Mouse (Mus musculus): Measurements from ENCODE around the gene Ahcyl1.

Ahcyl1 gene

DNA sequence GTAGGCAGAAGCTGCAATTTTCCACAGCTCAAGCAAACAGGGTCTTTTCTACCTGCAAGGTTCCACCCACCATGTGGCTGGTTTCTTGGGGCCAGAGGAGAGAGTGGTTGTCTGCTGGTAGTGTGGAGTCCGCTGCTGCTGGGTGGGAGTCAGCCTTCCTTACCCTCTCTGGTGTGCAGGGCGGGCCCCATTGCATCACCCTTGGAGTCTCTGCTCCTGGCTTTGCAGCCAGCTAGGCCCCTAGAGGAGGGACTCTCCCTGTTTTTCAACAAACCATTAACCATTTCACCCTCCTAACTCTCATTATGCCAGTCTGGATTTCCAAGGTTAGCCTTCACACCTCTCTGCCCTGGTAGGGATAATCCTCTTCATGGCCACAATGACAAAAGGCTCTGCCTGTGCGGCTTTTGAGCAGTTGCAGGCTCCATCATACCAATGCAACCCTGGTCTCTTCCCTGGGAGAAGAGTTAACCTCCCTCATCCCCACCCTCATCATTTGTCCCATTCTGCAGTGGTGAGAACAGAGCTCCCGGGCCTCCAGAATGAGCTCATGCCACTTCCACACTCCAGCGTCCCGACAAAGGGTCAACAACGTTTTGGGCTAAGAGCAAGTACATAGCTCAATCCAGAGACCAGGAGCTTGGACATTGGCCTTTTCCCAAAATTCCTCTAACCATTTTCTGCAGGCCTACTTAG, 7.5 kb upstream of the Ahcyl1 start:
- DNase-seq = no peak

DNA sequence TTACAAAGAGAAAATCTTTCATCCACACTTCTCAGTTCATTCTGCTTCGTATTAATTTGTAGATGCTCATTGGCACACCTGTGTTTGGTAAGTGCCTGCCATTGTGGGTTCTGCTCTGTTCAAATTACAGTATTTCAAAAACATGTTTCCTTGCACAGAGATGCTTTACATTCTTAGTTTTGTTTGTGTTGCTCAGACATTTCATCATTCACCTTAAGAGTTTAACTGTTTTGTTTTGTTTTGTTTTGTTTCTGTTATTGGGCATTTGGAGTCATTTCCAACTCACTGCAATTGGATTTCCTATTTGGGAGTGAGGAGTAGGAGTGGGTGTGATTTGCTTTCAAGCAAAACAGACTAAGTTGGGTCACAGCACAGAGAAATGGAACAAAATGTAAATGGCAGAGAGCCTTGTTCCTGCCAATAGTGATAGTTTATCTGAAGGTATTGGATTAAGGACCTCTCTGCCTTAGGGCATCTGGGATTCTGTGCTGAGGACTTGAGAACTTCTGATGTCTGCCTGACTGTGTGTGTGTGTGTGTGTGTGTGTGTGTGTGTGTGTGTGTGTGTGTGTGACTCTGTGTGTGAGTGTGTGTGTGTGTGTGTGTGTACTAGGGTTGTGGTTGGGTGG, 5.5 kb upstream of the Ahcyl1 start:
- no peak for DNase-seq

DNA sequence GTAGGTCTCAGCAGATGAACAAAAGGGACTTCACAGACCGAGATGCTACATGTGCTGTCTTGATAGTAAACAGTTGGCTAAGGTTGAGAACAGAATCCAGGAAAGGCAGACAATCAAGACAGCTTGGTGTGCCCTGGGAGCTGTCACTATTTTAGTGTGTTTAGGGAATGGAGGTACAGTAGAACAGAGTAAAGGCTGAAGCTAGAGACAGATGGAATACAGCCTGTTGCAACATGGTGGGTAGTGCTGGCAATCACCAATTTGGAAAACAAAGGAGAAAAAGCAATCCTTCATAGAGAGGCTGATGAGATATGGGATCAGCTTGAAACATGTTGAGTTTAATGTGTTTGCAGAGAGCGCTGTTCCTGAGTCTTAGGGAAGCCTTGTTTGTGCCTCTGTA, 4.3 kb upstream of the Ahcyl1 start:
- DNase-seq = no peak

DNA sequence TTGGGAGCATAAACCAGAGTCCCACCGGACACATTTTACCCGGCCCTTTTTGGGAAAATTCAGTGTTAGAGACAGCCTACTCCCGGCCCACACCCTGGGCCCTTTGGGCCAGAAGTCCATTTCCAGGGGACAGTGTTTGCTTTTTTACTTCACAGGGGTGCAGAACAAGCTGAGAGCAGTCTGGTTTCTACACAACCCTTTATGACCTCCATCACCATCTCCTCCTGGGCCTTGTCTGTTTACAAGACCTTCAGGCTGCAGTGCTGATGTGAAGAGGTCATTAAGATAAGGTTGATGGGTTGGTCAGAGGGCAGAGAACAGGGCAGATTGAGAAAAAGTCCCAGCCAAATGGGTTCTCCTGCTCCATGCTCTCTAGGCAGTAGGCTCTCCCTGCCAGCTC, 550 bp upstream of the Ahcyl1 start:
- DNase-seq = no peak

DNA sequence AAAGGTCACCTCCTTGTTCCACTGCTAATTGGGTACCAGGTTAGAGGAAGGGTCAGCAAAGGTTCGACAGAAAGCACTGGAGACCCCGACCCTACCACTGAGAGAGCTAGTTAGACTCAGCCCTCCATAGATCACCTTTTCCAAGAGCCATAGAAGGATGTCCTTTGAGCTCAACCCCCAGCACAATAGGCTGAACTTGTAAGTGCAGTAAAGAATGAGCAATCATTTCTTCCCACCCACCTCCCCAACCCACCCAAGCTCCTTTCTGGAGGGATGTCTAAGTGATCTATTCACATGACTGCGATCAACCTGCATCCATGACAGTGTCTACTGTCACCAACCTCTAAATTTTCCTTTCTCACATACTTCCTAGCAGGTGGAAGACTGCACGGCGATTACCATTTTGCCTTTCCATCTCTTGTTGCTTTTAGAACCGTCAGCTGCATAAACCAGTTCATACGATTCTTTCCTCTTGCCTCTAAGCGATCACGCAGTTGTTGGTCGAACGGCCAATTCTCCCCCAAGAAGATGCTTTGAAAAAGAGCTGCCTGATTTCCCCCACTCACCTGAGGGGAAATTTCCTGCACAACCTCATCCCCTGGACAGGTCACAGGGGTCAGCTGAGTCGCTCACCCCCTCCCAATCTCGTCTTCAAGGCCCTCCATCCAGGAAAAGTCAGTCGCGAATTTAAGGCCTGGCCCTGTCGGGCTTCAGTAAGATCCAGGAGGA, 977 bp downstream of the Ahcyl1 start:
- no peak for DNase-seq

DNA sequence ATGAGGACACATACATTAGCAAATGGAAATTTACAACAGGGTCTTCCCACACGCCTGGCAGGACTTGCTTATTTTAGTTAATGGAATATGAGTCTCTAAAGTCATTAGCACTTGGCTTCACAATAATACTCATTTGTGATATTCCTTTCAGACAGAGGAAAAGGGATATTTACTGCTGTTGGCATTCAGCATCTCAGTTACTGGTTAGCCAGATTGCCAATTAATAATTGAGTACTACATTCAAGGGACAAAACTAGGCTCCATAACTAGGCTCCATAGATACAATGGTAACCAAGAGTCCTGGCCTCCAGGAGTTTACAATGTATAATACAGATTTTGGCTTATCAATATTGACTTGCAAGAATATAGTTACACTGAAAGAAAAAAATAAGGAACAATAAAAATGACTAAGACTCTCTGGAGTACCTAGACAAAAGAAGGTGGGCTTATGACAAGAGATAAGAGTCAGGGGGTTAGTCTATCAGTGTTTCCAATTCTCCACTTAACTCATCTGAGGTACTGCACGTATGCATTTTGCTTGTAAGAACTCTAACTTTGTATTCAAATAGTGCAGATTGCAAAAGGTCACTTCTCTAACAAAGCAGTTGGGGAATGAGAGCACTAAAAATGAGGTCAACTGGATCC, 2.0 kb downstream of the Ahcyl1 start:
- DNase-seq = no peak

DNA sequence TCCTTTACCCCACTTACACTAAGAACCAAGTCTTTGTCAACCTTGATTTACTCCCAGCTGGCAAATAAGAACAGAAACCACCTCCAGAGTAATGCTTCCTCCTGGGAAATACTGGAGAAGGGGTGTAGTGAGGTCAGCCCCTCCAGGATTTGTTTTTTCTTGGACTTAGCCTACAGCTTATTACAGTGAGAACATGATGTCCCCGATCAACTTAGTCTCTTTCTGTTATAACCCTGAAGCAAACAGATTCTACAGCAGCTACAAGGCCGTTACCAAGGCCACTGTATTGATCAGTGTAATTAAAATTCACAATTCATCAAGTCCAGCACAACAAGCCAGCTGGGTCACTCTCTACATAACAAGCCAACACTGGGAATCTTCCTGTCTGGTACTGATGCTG, 6.0 kb downstream of the Ahcyl1 start:
- no peak for DNase-seq

DNA sequence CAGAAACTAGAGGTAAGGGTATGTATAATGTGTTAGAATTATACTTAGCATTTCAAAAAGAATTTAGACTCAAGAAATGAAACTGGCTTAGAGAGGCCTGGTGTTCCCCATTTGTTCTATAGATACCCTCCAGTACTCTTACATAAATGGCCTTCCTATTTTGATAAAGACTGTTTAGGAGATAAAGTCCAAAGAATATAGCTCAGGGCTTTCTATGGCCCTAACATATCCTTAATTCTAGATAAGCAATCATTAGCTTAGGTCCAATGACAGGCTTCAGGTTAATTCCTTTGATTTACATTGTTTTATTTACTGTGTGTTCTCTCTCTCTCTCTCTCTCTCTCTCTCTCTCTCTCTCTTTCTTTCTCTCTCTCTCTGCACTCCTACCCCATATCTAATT, 7.1 kb downstream of the Ahcyl1 start:
- DNase-seq = no peak

DNA sequence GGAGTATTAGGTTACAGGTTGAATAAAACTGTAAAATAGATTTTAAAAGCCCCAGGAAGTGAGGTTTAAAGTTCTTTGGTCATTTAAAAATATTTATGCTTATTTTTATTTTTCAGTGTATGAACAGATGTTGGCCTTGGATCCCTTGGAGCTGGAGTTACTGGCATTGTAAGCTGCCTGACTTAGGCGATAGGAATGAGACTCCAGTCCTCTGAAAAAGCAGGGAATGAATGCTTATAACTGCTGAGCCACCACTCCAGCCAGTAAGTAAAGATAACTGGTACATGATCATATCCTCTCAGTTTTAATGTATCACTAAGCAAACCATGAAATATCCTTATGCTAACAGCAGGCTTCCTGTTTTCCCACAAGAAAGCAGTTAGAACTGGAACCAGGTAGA, 8.1 kb downstream of the Ahcyl1 start:
- no peak for DNase-seq

DNA sequence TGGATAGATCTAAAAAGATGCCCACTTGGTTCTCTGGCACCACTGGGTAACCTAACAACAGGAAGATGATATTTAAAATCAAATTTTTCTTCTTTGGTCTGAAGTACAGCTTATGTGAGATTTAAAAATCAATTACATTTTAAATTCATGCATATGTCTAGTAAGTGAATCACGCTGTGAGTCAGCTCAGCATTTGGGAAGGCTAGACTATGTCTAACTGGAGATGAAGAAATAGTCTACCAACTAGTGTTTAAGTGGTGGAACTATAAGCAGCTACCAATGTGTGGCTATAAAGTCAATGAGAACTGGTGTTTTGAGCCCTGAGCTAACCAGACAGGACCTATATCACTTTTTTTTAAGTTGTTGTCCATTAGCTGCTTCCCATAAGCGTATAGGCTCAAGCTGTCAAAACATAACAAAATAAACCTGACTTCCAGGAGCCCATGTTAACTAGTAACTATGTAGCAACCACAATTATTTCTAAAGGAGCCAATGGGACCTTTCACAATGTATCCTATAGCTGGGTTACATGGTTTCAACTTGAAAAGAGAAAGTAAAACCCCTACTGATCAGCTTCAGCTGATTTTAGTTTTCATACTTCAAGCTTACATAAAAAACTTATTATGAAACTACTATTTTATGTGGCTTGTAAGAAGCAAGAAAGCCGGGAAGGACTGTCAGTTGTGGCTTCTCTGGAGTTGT, 9.9 kb downstream of the Ahcyl1 start:
- no peak for DNase-seq

DNA sequence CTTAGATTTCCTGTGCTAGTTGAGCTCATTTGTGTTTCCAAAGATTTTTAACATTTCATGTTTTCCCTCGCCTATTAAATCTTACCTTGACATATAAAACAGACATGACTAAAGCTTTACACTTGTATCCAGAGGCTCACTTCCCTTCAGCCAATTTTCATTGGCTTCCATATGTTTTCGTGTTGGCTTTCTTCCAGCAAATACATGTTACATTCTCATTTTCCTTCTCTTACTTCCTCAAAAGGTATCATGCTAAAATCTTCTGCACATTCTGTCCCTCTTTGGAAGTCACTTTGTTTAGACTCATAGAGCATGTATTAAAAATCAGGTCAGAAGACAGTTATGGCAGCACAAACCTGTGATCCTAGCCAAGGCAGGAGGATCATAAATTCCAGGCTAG, 10.7 kb downstream of the Ahcyl1 start:
- DNase-seq = no peak

DNA sequence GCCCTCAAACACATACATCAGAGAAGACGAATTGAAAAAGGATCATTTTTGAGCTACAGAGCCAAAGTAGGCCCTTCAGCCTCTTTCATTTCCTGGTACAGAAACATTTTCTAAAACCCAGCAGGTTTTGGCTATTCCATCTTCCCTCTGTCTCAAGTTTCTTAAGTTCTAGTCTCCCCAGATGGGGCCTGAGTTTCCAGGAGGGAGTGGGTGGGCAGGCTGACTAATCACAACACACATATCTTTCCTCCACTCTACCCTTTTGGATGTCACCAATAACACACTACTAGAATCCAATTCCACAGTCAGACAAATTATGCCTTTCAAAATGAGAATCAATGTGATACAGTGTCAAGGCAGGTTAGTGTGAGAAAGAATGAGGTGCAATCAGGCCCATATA, 12.8 kb downstream of the Ahcyl1 start:
- no peak for DNase-seq

DNA sequence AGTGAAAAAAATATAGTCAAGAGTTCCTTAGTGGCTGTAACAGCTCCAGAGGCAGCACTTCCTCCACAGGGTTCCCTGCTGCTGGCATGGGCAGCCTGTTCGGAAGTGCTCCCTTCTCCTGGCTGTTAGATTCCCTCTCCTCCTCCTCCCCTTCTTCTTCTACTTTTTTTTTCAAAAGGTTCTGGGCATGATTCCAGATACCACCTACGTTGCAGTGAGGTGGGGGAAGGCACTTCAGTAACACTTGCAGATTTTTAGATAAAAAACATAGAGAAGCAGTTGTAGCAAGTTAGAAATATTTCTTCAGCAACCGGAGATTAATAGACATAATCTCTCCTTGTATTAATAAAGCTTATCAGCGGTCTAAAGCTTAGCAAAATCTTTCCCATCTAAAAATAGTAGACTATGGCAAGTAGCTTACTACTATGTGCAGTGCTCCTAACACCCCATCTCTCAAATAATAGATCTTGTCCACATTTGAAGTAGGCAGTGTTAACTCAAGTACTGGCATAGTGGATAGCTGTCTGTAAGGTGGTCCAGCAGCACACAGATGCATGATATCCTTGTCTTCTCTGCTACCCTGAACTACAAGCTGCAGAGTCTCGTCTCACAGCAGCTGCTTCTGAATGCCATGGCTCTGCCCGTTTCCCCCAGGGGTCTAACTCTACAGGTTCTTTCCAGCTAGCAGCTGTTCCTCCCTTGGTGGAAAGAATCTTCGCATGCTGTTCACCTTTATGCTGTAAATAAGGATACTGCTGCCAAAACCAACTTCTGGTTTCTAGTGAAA, 15.4 kb downstream of the Ahcyl1 start:
- no peak for DNase-seq

DNA sequence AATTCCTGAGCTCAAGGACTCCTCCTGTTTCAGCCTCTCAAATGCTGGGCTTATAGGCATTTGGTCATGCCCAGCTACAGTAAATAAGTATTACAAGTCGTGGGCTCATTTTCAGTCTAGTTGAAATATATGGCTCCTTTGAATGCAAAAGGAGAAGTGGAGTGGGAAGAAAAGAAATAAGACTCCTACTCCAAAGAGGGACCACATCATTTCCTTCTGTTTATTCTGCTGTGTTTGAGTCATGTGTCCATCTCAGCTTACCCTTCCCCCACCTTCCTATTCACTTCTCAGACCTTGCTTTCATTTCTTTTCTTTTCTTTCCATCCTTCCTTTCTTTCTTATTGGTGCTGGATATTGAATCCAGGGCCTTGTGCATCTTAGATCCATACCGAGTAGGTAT, 24.9 kb downstream of the Ahcyl1 start:
- DNase-seq = no peak

DNA sequence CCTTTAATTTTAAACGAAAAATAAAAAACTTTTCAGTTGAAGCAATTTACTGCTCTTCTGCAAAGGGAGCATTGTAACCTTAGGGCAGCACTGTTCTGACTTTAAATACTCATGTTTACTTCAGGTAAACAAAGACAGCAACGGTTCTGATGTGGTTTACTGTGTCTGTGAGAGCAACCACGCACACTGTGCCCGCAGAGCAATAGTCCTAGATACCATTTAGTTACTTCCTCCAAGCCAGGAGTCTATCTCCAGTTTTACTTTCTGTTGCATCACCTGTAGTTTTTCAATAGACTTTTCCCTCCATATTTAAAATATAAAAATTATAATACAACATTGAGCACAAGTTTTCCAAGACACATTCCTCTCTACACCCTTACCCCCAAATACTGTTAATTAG, 25.9 kb downstream of the Ahcyl1 start:
- no peak for DNase-seq

DNA sequence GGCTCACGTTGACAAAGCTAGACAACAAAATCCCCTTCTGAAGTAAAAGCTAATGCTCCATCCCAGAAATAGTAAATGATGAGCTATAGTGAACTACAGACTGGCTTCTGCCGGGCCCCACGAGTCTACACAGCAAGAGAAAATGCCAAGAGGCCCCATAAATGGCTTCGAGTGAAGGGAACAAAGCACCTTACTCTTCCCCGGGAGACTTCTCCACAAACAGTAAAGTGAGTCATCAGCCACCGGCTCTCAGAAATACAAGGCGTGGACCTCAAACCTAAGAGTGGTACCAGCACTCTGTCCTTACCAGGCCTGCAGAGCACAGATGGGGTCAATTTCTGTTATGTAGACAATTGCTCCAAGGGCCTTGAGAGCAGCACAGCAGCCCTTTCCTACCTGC, 27.6 kb downstream of the Ahcyl1 start:
- no peak for DNase-seq

DNA sequence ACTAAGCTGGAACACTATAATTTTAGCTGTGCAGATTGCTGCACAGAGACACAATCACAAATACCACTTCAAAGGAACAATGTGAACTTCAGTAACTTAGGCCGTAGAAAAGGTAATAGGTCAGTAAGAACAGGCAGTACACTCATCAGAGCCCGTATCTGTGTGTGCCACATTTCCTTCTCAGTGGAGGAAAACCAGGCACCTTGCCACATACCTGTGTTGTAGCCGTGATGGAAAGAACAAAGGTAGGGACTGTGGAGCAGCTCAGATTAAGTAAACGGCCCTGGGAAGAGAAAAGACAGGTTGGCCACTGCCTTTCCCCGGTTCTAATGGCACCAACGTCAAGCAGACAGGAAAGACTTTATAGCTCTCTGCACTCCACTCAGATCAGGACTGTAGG, 28.9 kb downstream of the Ahcyl1 start:
- no peak for DNase-seq

DNA sequence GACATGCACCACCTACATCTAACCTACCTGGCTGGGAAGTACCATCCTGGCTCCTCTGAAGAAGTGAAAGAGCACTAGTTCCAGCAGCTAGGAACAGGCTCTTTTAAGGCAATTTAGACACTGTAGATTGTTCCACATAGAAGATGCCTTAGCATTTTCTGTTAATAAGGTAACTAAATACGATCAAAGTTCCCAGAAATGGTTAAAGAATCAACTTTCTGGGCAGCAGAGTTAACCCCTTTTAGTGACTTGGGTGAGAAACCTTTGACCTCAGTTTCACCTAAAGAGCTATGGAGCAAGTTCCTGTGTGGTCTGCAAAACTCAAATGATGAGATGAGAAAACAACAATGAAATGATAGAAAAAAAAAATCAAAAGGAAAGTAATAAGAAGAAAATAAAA, 31.7 kb downstream of the Ahcyl1 start:
- no peak for DNase-seq

DNA sequence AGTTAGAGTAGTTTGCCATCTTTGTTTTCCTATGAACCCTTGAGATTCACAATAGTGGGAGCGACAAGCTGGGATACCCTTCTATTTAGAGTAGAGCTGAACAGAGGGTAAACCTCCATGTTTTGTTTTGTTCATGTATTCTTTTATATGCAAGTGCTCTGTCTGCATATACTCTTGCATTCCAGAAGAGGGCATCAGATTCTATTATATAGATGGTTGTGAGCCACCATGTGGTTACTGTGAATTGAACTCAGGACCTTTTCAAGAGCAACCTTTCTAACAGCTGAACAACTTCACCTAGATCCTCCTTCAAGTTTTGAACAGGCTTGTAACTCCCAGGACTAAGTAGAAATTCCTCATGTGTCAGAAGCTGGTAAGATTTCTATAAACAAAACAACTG, 37.4 kb downstream of the Ahcyl1 start:
- no peak for DNase-seq

DNA sequence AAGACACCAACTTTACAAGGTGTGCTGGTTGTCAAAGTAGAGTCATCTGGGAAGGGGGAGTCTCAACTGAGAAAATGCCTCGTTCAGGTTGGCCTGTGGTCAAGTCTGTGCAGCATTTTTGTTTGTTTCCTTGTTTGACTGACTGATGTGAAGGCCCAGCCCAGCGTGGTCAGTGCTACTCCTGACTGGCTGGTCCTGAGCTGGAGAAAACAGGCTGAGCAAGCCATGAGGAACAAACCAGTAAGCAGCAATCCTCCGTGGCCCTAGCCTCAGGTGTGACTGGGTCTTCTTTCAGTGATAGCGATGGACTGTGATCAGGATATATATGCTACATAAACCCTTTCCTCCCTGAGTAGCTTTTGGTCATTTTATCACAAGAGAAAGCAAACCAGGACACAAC, 39.5 kb downstream of the Ahcyl1 start:
- DNase-seq = no peak

DNA sequence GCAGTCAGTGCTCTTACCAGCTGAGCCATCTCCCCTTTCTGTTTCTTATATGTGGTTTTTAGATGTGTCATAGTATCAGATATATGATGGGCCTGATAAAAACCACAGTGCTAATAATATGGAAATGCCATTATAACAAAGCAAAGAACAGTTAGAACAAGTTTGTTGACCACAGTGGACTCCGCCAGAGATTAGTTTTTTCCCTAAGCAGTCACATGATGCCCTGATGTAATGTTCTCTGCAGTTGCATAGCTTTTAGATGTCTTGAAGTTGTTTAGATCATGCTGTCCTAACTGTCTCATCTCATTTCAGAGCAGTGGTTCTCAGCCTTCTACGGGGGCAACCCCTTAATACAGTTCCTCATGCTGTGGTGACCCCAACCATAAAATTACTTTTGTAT, 40.2 kb downstream of the Ahcyl1 start:
- no peak for DNase-seq

DNA sequence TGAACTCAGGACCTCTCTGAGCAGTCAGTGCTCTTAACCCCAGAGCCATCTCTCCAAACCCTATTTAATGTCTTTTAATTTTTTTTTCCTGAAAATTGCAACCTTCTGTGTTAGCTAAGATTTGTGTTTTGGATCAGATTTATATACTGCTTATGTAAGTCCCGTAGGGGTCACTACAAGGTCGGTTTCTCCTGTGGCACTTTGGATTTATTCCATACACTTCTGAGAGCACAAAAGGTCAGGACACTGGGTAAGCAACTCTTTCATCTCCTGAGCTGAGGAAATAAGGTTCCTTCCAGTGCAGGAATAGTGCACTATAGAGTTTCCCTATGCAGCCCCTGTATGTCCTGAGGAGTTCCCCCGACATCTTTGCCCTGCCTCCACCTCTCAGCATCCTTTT, 40.9 kb downstream of the Ahcyl1 start:
- no peak for DNase-seq

Measured in spleen, adult 18-20 months (tissue).